Mouse (Mus musculus) midbrain, embryonic 11.5 days (tissue): Measurements from ENCODE around the gene Nav2. TPM values are rescaled to one million over a fixed set of nuclear protein-coding genes. Genes with fewer than 3 reads are reported as not detected.

Experiments used
- ATAC-seq: fragments of 200-750 bp; cut with Nextera tagmentation; 2 replicates; pipeline ENCODE4 v1.8.0; 2017; ENCODE audit warnings: moderate TSS enrichment, moderate library complexity; ENCODE audit not compliant: low FRiP score
- DNase-seq: peaks from one replicate; pipeline ENCODE4 v3.0.0; 2015; ENCODE audit warnings: low spot score; ENCODE audit errors: missing footprints
- H3K27ac ChIP-seq: fragments of 300-500 bp; sonication (generic); 2 replicates; pipeline ENCODE4 v1.5.1; 2014; ENCODE audit warnings: low read depth, low read length
- H3K27me3 ChIP-seq: fragments of 300-500 bp; sonication (generic); 2 replicates; pipeline ENCODE4 v1.6.1; 2014; ENCODE audit warnings: mild to moderate bottlenecking, low read length, moderate library complexity, mixed read lengths; ENCODE audit not compliant: control insufficient read depth, insufficient read depth
- H3K36me3 ChIP-seq: fragments of 300-500 bp; sonication (generic); 2 replicates; pipeline ENCODE4 v1.6.1; 2014; ENCODE audit warnings: mild to moderate bottlenecking, low read length, moderate library complexity, mixed read lengths; ENCODE audit not compliant: control insufficient read depth, insufficient read depth
- H3K4me1 ChIP-seq: fragments of 300-500 bp; sonication (generic); 2 replicates; pipeline ENCODE4 v1.6.1; 2014; ENCODE audit warnings: low read length; ENCODE audit not compliant: control insufficient read depth, insufficient read depth
- H3K4me2 ChIP-seq: fragments of 300-500 bp; sonication (generic); 2 replicates; pipeline ENCODE4 v1.6.1; 2014; ENCODE audit warnings: mild to moderate bottlenecking, moderate library complexity
- H3K4me3 ChIP-seq: fragments of 300-500 bp; sonication (generic); 2 replicates; pipeline ENCODE4 v1.5.1; 2014; ENCODE audit warnings: low read depth, low read length
- H3K9ac ChIP-seq: fragments of 300-500 bp; sonication (generic); 2 replicates; pipeline ENCODE4 v1.6.1; 2014; ENCODE audit warnings: low read length
- H3K9me3 ChIP-seq: fragments of 300-500 bp; sonication (generic); 2 replicates; pipeline ENCODE4 v1.6.1; 2016; ENCODE audit warnings: low read length; ENCODE audit not compliant: control insufficient read depth
- WGBS: fragments of 180-500 bp; shearing (Covaris S2); extraction: QIAGEN DNeasy Blood & Tissue Kit; methylation state at CpG from one replicate; pipeline ENCODE4 v1.1.7; 2014; 5-methylcytosine and 5-hydroxymethylcytosine counted together
- polyA plus RNA-seq: library from polyadenylated mRNA; unstranded; fragments of >200 nt; fragmentation: Nextera tagmentation; extraction: Ambion mirVana; gene quantifications from 2 replicates; pipeline ENCODE4 v1.2.1, GENCODE M21; 2014

Gene Nav2
- polyA plus RNA-seq, 1 experiment from 2014 or later, result 15.9 TPM

- ATAC-seq, result peak; percentile 36; the same call in 1 of the 2 replicates
- no peak overlapping the region for H3K9ac ChIP-seq
- H3K36me3 ChIP-seq, result no peaks in the 10 kb centered on the region
- H3K27ac ChIP-seq, result no peak overlapping the region
- H3K4me3 ChIP-seq, result no peak overlapping the region
- no peaks in the 10 kb centered on the region for H3K27me3 ChIP-seq
- no peak overlapping the region for H3K4me2 ChIP-seq
- no peaks in the 10 kb centered on the region for H3K9me3 ChIP-seq
- H3K4me1 ChIP-seq, result peaks cover 16% of the 10 kb centered on the region
- no peak for DNase-seq
- 53% methylated on average over 11 of the region's 11 CpGs for WGBS
These were observed 443.2 kb downstream of the Nav2 start for GRCm38 (mm10) chr7:49351596-49352258.

- no peak overlapping the region for H3K27ac ChIP-seq
- H3K4me1 ChIP-seq, result peaks cover 5% of the 10 kb centered on the region
- no peaks in the 10 kb centered on the region for H3K36me3 ChIP-seq
- H3K9me3 ChIP-seq, result no peaks in the 10 kb centered on the region
- WGBS, result 90% methylated on average over 18 of the region's 18 CpGs
- no peak for ATAC-seq
- H3K4me2 ChIP-seq, result no peak overlapping the region
- H3K4me3 ChIP-seq, result no peak overlapping the region
- DNase-seq, result no peak
- no peaks in the 10 kb centered on the region for H3K27me3 ChIP-seq
- no peak overlapping the region for H3K9ac ChIP-seq
These were observed 449.1 kb downstream of the Nav2 start for GRCm38 (mm10) chr7:49357441-49358165.

GRCm38 (mm10) chr7:49359120-49359519, 450.6 kb downstream of the Nav2 start:
- Histone ChIP-seq H3K4me3 (no peak overlapping the region), H3K4me2 (no peak overlapping the region), H3K36me3 (no peaks in the 10 kb centered on the region), H3K27ac (no peak overlapping the region), H3K4me1 (peaks cover 5% of the 10 kb centered on the region), H3K27me3 (no peaks in the 10 kb centered on the region), H3K9me3 (no peaks in the 10 kb centered on the region), H3K9ac (no peak overlapping the region)
- ATAC-seq, result no peak
- WGBS, result 92% methylated on average over 3 of the region's 3 CpGs
- no peak for DNase-seq

- no peaks in the 10 kb centered on the region for H3K9me3 ChIP-seq
- H3K4me3 ChIP-seq, result no peak overlapping the region
- no peak for ATAC-seq
- no peak overlapping the region; the same call in 1 of the 2 replicates for H3K27ac ChIP-seq
- H3K4me1 ChIP-seq, result peaks cover 5% of the 10 kb centered on the region
- H3K9ac ChIP-seq, result no peak overlapping the region
- 80% methylated on average over 3 of the region's 3 CpGs for WGBS
- DNase-seq, result no peak
- no peak overlapping the region for H3K4me2 ChIP-seq
- no peaks in the 10 kb centered on the region for H3K36me3 ChIP-seq
- no peaks in the 10 kb centered on the region for H3K27me3 ChIP-seq
These were observed 452.1 kb downstream of the Nav2 start for GRCm38 (mm10) chr7:49360597-49360996.

GRCm38 (mm10) chr7:49361465-49362090, 453.1 kb downstream of the Nav2 start:
- Histone ChIP-seq H3K27ac (peak overlapping the region; percentile 15; the same call in 1 of the 2 replicates), H3K4me1 (peaks cover 5% of the 10 kb centered on the region), H3K9ac (no peak overlapping the region), H3K4me3 (no peak overlapping the region), H3K4me2 (no peak overlapping the region), H3K27me3 (no peaks in the 10 kb centered on the region), H3K36me3 (no peaks in the 10 kb centered on the region), H3K9me3 (no peaks in the 10 kb centered on the region)
- ATAC-seq (peak; percentile 69), DNase-seq (no peak)
- WGBS, result 56% methylated on average over 9 of the region's 9 CpGs

- H3K27me3 ChIP-seq, result no peaks in the 10 kb centered on the region
- WGBS, result 94% methylated on average over 13 of the region's 13 CpGs
- ATAC-seq, result no peak
- H3K9ac ChIP-seq, result no peak overlapping the region
- no peak for DNase-seq
- no peak overlapping the region for H3K27ac ChIP-seq
- H3K4me2 ChIP-seq, result no peak overlapping the region
- H3K36me3 ChIP-seq, result no peaks in the 10 kb centered on the region
- no peak overlapping the region for H3K4me3 ChIP-seq
- H3K9me3 ChIP-seq, result no peaks in the 10 kb centered on the region
- H3K4me1 ChIP-seq, result peaks cover 5% of the 10 kb centered on the region
These were observed 456.1 kb downstream of the Nav2 start for GRCm38 (mm10) chr7:49364486-49365162.

- no peaks in the 10 kb centered on the region for H3K36me3 ChIP-seq
- DNase-seq (no peak), ATAC-seq (no peak)
- no peak overlapping the region for H3K27ac ChIP-seq
- WGBS, result 77% methylated on average over 5 of the region's 5 CpGs
- no peaks in the 10 kb centered on the region for H3K9me3 ChIP-seq
- no peaks in the 10 kb centered on the region for H3K4me1 ChIP-seq
- no peaks in the 10 kb centered on the region for H3K27me3 ChIP-seq
- no peak overlapping the region for H3K4me3 ChIP-seq
- H3K9ac ChIP-seq, result no peak overlapping the region
- H3K4me2 ChIP-seq, result no peak overlapping the region
These were observed 460.1 kb downstream of the Nav2 start for GRCm38 (mm10) chr7:49368590-49368989.

GRCm38 (mm10) chr7:49369006-49369405, 460.5 kb downstream of the Nav2 start:
- Histone ChIP-seq H3K4me1 (no peaks in the 10 kb centered on the region), H3K9me3 (no peaks in the 10 kb centered on the region), H3K4me3 (no peak overlapping the region), H3K9ac (no peak overlapping the region), H3K27ac (no peak overlapping the region), H3K36me3 (no peaks in the 10 kb centered on the region), H3K27me3 (no peaks in the 10 kb centered on the region), H3K4me2 (no peak overlapping the region)
- DNase-seq (no peak), ATAC-seq (0 out of 2 replicates have a peak, but pooled peaks have one; percentile 59)
- WGBS, result 55% methylated on average over 2 of the region's 3 CpGs
